Mouse (Mus musculus) cerebellum, postnatal 4 days (tissue): ENCODE data around the gene Rgl2.

ENCODE experiments used
- DNase-seq, 2 experiments: peaks; one replicate each; pipeline ENCODE4 v3.0.0; 2022; ENCODE audit warnings: low spot score in 2 of 2, mixed read lengths in 1 of 2

Rgl2 gene

DNA sequence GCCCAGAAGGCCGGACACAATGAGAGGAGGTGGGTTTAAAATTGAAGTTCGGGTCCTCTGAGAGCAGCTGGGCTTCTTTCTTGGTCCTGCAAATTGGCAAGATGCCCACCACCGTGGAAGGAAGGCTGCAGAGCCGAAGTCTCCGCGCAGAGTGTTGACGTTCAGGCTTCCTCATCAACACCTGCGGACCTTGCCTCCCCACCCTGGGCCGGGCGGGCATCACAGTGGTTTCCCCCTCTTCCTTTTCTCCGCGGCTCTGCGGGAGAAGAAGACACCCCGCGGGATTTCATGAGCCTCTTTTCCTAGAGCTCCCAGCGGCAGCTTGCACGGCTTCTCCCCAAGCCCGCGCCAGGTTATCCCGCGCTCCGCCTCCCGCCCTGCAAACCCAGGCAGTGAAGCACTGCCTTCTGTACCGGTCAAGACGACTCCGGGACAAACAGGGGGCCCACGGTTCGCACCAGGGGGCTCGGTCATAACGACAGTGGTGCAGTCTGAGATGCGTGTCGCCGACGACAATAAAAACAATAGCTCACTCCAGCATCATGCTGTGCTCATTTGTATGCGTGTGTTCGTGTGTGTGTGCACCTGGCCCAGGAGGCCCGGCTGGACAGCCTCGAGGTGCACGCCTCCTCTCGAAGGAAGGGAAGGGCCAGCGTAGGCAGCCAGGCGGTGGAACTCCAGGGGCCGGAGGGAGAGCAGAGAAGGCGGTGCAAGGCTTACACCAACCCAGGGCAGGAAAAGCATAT, 20.8 kb upstream of the Rgl2 start:
- DNase-seq: peak in 1 of 2 experiments; percentile 57

DNA sequence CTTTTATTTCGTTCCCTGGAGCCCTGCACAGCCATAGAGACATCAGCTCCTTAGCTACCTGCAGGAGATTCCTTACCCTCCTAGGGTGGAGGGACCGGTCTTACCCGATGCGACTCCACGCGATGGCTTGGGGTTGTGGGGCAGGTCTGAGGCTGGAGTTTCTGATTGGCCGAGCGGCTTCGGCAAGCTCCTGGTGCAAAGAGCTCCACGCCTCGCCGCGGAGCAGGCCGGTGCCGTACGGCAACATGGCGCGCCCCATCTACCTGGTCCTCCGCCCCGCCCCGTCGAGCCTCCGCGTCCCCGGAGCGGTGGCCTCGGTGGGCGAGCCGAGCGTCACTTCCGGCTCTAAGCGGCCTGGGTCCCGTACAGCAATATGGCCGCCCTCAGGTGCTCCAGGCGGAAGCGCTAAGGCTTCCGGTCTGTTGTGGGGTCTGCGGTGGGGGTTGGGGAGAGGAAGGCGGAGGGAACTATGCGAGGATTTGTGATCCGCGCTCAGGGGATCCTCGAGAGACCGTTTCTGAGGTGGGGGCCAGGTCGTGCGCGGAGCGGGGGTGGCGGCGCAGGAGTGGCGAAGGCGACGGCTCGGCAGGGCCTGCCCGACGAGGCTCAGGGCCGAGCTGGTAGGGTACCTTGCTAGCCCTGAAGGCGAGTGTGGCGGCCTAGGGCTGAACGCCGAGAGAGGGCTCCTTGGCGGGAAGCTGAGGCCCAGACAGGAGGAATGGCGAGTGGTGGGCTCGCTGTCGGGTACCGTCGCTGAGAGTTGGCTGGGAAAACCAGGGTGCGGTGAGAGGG, 20.1 kb upstream of the Rgl2 start, which contains the start of gene Daxx:
Gene Daxx (plus strand): TSS at position 338 of the 792 bp plus-strand sequence.
- peak; percentile 97 to 98 for DNase-seq

GRCm38 (mm10) chr17:33909869-33910250, 19.5 kb upstream of the Rgl2 start:
- no peak for DNase-seq

DNA sequence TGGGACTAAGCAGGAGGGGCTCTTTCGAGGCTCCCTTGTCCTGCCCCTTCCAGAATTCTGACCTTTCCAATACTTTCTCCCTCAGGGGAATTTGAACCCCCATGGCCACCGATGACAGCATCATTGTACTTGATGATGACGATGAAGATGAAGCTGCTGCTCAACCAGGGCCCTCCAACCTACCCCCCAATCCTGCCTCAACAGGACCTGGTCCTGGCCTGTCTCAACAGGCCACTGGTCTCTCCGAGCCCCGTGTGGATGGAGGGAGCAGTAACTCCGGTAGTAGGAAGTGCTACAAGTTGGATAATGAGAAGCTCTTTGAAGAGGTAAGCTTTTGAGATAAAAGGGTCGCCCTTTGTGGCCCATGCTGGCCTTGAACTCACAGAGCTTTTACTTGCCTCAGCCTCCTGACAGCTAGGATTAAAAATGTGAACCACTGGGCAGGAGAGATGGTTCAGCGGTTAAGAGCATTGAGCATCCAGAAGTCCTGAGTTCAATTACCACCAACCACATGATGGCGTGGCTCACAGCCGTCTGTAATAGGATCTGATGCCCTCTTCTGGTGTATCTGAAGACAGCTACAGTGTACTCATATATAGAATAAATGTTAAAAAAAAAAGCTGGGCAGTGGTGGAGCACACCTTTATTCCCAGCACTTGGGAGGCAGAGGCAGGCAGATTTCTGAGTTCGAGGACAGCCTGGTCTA, 18.8 kb upstream of the Rgl2 start:
- DNase-seq: no peak

DNA sequence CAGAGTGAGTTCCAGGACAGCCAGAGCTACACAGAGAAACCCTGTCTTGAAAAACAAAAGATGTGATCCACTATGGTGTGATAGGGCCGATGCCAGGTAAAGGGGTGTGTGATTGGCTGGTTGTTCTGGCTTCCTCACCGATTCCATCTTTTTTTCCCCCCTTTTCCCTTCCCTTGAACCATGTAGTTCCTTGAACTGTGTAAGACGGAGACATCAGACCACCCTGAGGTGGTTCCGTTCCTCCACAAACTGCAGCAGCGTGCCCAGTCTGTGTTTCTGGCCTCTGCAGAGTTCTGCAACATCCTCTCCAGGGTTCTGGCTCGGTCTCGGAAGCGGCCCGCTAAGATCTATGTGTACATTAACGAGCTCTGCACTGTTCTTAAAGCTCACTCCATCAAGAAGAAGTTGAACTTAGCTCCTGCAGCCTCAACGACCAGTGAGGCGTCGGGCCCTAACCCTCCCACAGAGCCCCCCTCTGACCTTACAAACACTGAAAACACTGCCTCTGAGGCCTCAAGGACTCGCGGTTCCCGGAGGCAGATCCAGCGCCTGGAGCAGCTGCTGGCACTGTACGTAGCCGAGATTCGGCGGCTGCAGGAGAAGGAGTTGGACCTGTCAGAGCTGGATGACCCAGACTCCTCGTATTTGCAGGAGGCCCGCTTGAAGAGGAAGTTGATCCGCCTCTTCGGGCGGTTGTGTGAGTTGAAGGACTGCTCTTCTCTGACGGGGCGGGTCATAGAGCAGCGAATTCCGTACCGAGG, 18.1 kb upstream of the Rgl2 start:
- no peak for DNase-seq

GRCm38 (mm10) chr17:33911813-33912414, 17.4 kb upstream of the Rgl2 start:
- no peak for DNase-seq

- DNase-seq: no peak
Measured at GRCm38 (mm10) chr17:33913264-33913663, 16.1 kb upstream of the Rgl2 start.

DNA sequence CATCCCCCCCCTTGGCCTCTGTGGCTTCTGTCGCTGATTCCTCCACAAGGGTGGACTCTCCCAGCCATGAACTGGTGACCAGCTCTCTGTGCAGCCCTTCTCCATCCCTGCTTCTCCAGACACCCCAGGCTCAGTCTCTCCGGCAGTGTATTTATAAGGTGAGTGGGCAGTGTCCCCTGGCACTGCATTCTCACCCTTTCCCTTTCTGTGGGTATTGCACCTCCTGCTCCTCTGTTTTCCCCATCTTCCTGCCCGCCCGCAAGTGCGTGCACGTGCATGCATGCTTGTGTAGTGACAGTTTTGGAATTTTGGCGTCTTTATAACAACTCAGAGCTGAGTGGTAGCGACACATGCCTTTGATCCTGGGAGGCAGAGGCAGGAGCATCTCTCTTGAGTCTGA, 15.4 kb upstream of the Rgl2 start:
- DNase-seq: no peak

GRCm38 (mm10) chr17:33914969-33915391, 14.4 kb upstream of the Rgl2 start:
- no peak for DNase-seq

DNA sequence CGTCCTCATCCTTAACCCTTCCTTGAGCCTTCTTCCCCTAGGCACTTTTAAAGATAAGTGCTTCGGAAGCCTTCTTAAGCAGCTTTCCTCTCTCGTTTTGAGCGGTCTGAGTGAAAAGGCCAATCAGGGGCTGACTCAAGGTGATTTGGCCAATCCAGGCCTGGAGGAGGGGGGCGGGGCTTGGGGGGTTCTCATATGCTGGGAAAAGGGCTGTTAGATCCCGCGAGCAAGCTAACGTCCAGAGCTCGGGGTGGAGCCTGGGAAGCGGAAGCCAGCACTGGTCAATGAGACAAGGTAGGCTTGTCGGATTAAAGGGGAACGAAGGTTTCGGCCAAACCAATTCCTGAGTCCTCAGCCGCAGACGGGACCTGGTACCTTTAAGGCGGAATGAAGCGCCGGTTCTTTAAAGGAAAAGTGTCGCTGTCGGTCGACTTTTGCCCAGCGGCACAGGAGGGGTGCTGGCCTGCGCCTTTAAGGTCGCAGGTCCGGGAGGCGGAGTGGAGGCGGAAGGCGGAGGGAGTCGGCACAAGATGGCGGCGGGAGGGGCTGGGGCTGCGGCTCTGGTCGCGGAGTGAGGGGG, 13.6 kb upstream of the Rgl2 start, which contains the start of the genes Tapbp and Zbtb22:
Gene Tapbp (plus strand): TSS at position 229 of the 580 bp plus-strand sequence.
Gene Zbtb22 (plus strand): TSS at position 234 of the 580 bp plus-strand sequence.
- DNase-seq: peak; percentile 87 to 95

GRCm38 (mm10) chr17:33916294-33916693, 13.0 kb upstream of the Rgl2 start:
- DNase-seq: no peak

DNA sequence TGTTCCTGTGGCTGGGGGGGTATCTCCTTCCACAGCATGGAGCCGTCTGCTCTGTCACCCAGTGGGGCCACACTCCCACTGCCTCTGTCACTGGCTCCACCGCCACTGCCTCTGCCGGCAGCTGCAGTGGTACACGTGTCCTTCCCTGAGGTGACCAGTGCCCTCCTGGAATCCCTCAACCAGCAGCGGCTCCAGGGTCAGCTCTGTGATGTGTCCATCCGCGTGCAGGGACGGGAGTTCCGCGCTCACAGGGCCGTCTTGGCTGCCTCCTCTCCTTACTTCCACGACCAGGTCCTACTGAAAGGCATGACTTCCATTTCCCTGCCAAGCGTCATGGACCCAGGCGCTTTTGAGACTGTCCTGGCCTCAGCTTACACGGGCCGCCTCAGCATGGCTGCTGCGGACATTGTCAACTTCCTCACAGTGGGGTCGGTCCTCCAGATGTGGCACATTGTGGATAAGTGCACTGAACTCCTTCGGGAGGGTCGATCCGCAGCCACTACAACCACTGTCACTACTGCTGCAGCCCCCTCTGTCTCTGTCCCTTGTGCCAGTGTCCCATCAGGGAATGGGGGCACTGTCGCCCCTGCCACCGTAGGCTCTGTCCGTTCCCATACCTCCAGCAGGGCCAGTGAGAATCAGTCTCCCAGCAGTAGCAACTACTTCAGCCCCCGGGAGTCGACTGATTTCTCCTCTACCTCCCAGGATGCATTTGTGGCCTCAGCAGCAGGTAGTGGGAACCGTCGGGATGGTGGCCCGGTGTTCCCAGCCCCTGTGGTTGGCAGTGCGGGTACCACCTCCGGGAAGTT, 12.3 kb upstream of the Rgl2 start:
- DNase-seq: no peak

GRCm38 (mm10) chr17:33917656-33918292, 11.6 kb upstream of the Rgl2 start:
- no peak for DNase-seq

GRCm38 (mm10) chr17:33918293-33919203, 10.8 kb upstream of the Rgl2 start:
- no peak for DNase-seq

GRCm38 (mm10) chr17:33919351-33920281, 9.7 kb upstream of the Rgl2 start:
- peak in 1 of 2 experiments; percentile 50 for DNase-seq

DNA sequence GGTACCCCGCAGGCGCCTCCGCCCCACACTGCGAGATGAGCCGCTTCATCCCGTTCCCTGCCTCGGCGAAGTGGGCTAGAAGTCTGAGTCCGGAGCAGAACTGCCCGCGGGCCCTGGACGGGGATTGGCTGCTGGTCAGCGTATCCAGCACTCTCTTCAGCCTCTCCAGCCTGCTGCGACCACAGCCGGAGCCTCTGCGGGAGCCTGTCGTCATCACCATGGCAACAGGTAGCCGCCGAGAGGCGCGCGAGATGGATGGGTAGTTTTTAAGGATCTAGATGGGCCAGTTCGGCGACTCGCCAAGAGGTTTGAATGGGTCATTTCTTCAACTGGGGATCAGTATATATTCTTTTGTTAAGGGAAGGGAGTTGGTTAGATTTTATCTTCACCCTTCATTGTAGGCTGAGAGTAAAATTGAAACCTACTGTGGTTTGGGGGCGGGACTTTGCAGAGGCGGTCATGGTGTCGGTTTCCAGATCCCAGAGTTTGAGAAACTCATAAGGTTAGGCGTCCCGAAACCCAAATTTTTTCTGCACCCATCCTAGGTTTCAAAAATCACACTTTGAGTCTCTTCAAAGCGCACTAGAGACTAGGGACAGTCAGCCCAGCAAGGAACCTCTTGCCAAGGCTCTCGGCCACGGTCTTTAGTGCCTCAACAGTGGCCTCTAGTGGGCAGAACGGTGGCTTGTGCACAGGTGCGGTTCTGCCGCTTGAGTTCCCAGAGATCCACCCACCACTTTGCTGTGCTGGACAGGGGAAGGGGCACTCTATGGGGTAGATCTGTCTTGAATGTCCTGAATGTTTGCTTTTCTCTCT, 8.9 kb upstream of the Rgl2 start:
- DNase-seq: peak; percentile 62 to 83
